Mouse (Mus musculus) layer of hippocampus, adult 9-11 months (tissue): ENCODE data around the gene Banf2.
A peak's percentile ranks its signal among the peaks of the same experiment; 100 is the strongest.

ENCODE experiments used
- DNase-seq: peaks from one replicate; pipeline ENCODE4 v3.0.0; 2022

Banf2 gene

DNA sequence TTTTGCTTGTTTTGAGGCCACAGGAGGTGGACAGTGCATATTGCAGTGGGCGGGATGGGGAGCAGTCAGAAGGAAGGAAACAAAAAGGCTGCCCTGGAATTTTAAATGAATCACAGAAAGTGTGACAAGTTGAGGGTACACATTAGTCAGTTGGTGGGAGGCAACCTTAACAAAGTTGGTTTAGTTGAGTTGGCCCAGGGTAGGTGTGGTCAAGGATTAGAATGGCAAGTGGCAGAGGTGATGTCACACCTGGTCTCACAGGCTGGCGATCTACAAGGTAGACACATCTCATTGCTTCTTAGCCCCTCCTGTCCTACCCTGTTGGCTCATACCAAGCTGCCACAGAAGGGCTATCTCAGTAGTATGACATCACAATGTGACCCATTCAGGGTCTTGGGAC lies at the start of gene Banf2:
TSS of gene Banf2 (plus strand) at position 396 of the 400 bp plus-strand sequence.
- no peak for DNase-seq

DNA sequence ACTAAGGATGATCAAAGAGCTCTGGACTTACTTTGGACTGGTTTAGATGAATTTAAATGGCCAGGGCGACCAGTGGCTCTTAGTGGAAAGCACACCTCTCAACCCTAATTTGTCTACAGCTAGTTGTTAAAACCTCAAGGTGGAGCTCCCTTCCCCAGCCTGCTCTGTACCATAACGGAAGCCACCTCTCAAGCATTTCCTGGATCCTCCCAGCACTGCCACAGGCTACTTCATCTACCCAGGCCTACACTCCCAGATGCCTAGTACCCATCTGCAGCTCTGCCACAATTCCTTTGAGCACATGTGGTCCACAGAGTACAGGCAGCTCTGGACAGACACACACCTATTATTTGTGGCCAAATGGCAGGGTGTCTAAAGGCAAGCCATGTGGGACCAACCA lies 49.4 kb upstream of the Banf2 start:
- no peak for DNase-seq

DNA sequence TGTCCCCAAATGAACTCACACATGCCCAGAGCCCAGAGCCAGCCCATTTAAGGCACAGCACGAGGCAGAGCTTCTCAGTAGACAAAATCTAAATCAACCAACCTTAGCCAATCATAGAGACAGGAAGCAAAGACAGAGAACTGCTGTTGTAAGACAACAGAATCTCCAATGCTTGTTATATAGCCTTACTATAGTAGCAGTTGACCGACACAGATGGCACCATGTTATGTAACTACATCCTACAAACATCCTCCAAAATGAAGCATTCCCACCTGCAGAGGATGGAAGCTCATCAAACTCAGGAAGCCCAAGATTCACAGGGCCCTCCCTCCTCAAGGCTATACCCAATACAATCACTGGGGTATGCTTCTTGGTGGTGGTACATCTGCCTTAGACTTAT lies 45.4 kb upstream of the Banf2 start:
- no peak for DNase-seq

DNA sequence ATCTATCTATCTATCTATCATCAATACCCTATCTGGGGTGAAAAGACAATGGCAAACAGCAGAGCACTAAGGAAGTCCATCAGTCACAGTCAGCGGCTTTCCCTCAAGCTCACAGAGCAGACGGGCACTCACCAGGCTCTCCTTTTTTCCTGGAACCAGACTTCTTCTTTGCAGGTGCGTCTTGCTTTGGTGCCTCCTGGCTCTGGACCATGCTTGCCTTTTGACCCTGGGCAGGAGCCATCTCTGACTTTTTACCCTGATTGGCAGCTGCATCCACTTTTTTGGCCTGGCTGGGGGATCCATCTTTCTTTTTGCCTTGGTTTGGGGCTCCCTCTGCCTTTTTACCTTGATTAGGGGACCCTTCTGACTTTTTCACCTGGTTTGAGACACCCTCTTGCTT lies 44.8 kb upstream of the Banf2 start:
- DNase-seq: no peak

DNA sequence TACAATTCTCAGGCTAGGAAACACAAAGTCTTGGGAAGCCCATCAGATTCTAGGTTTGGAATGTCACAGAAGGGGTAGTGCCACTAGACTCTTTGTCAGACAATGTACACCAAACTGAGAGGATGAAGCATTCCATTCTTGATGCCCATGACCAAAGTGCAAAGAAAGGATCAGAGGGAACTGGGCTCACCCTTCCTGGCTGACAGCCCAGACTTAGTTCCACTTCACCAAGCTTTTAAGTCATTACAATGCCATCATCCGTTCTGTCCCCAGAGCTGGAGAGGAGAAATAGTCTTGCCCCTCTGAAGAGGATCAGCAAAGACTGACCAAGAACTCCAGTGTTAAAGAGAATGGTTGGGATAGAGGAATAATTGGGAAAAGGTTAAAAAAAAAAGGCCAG lies 41.9 kb upstream of the Banf2 start:
- DNase-seq: peak; percentile 47

DNA sequence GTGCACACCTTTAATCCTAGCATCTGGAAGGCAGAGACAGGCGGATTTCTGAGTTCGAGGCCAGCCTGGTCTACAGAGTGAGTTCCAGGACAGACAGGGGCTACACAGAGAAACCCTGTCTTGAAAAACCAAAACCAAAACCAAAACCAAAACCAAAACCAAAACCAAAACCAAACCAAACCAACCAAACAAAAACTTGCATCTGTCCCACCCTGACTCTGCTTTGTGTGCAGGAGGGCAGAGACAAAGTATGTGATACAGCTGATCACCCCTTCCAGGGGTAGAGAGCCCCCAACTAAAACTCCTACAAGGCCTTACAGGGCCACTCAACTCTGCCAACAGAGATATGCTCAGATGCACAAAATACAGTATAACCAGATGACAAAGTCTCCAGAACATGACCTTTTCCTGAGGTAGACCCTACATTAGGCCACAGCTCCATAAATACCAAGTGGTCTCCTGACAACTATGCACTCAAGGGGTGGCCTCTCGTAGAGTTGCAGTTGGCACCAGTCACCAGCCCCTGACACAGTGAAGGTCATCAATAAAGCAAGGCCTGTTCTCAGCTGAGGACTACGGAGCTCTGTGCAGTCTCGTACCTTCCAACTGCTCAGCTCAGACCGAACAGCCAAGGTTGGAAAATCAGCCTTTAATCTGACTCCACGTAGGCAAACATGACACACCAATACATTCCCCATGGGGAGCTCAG lies 40.7 kb upstream of the Banf2 start:
- DNase-seq: no peak

DNA sequence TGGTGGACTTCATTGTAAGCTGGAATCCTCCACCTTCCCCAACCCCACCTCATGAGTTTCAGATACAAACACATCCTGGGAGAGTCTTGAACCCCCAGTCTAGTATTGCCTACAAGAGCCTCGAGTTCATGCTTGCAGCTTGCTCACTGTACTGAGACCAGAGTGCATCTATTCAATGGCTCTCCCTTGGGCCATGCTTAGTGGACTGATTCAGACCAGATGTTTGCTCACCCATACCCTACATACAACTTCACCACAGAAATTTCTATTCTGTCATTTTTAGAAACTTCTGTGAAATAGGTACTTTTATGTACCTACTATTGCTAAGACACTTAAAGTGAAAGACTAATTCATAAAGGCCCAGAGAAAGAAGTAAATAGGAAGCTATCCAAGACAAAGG lies 39.9 kb upstream of the Banf2 start:
- no peak for DNase-seq

DNA sequence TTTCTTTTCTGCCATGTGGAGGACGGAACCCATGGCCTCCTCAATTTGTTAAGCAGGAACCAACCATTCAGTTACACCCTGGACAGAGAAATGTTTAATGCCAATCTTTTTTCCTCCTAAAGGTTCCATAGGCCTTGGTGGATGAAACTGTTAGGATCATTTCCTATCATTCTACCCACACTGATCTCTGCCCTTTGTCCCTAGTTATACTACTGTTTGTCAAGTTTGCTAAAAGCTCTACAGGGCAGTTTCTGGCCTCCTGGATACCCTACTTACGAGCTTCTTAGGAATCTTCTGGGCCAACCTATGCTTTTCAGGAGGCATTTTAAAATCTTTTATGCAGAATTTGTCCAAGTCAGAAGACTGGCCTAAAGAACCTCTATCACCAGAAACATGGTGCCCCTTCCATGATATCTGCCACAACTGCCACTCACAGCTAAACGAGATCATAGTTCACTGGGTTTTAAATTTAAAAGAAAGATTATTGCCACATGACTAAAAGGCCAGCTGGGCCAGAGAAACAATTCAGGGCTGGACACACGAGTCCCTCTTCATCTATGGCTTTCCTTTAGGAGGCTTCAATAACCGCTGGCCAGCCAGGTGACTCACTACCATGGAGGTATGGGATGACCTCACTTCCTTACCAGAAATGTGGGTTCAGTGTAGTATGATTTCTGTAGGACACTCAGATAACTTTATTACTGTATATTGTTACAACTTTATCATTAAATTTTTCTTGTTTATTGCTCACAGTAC lies 30.5 kb upstream of the Banf2 start:
- DNase-seq: no peak

DNA sequence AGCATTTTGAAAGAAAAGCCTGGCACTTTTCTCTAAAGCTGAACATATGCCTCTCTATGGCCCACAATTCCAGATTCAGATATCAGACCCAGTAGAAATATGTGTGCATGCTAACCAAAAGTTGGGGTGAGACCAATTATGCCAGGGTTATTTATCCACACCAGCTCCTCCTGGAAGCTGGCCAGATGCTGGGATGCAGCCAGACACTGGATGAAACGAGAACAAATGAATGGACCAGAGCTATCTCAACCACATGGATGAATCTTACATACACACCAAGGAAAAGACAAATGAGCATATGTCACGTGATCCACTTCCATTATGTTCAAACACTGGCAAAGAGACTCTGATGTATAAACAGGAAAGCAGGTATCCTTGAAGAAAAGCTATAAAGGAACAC lies 29.3 kb upstream of the Banf2 start:
- DNase-seq: no peak

DNA sequence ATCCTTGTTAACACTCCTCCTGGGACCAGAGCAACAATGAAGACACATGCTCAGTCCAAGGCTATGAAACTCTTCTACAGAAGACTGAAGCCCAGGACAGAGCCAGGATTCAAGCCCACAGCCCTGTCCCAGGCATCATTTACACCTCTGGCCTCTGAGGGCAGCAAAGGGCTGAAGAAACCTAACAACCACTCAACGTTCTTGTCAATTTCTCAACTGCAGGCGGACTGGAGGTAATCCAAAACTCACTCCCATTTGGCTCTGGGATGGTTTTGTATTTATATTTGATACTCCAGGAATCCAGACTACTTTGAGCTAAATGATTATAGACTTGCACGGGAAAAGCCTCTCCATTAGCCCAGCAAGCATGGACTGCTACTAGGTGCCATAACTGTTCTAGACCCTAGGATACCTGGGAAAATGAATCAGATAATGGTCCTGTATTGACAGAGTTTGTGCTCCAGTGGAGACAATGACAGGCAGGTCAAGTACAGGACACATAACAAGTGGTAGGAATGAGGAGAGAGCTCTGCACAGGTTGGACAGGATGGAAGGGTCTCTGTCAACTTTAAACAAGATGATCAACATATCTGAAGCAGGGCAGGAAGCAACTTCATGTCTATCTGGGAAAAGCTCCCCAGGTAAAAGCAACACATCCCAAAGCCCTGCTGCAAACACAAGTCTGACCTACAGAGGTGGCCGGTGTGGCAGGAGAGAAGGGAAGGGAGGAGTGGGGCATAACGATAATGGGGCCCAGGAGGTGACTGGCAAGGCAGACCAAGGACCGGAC lies 27.5 kb upstream of the Banf2 start:
- no peak for DNase-seq

DNA sequence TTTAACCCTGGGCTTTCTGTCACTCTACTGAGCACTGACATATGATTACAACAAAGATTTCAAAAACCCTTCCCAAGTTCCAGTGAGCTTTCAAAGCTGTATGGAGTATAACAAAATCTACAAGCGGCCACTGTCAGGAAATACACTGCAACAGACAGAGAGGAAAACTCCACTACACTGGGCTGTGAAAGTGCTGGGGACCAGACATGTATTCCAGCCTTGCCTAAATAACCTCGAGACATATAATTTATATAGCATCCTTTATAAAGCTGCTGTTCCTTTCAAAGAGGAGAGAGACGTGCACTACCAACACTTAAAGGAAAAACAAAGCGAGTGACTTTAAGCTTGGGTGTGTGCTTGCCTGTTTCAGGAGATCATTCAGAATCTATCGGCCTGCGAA lies 26.2 kb upstream of the Banf2 start:
- no peak for DNase-seq

DNA sequence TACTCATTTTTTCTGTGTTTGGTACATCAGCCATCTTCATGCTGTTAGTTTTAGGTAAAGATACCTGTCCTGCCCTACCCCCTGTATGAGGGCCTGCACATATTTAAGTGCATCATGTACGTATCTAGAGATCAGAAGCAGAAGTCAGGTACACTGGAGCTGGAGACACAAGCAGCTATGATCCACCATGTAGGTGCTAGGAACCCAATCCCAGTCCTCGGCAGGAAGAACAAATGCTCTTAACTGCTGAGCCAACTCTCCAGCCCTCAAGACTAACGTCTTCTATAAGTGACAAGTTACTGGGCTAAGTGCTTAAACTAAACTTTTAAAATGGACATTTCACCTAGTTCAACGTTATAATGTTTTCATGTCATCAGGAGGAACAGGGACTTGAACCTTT lies 25.6 kb upstream of the Banf2 start:
- DNase-seq: no peak

DNA sequence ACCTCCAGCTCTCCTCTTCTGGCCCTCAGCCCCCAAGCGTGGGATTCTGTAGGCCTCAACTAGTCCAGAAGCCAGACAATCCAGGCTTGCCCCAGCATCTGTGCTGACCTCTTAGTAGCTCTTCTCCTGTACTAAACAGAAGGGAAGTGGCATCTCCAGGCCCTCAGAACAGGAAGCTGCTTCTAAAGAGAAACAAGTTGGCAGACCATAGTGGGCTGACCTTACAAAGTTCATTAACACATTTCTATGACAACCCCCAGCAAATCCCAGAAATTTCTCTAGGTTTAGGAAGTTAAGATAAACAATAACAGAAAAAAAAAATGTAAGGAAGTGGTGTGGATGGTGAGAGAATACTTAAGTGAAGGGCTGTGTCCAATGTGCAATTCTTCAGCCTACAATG lies 23.8 kb upstream of the Banf2 start:
- DNase-seq: no peak

DNA sequence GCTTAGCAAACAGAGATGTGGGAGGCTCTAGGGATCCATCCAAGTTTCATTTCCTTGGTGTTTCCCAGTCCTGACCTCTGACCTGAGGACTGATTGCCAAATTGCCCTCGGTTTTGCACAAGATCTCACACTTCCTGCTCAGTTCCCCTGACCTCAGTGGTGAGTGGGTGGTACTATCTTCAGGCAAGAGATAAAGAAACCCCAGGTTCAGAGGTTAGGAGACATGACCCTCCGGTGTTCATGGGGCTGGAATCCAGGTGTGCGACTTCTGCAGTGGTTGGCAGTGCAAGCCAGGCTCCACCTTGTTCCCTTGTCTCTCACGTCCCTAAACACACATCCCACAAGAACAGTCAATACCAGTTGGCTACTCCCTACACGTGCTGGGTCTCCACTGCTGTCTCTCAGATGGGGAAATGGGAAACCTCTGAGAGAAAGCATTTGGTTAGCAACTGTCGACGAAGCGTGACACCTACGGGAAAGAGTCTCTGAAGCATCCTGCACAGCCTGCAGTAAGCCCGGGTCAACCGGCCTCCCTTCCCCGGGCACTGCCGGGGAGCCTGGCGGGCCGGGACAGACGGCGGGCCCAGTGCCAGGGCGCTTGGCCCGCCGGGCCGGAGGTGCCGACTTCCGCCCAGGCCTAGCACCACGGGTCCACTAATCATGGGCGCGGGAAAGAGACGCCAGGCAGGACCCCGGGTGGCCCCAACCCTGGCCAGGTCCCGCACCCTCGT lies 23.1 kb upstream of the Banf2 start:
- peak; percentile 85 for DNase-seq

DNA sequence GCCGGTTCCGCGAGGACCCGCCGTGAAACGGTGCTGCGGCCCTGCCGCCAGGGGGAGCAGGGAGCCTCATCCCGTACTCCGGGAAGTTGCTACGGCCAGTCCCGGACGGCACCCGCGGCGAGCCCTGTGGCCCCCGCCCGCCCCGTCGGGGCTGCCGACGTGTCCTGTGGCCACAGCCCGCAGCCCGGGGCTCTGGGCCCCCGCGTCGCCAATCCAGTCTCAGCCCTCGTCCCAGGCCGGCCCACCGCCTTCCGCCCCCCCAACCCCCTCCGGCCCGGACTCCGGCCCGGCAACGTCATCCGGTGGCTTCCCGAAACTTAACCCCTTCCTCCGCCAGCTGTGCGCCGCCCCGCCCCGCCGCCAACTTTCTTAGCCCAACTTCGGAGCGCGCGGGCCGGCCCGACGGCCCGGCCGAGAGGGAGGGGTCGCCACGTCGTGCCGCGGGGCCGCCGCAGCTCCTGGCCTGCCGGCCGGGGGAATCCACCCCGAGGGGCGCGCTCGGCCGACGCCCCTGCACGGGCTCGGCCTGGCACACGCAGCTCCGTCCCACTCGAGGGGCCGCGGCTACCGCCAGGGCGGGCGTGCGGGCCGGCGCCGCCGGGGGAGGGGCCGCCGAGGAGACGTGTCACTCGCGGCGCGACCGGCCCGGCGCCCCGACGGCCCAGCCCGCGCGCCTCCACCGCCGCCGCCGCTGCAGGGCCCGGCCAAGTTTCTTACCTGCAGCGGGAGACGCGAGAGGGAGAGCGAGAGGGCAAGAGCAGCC lies 22.4 kb upstream of the Banf2 start:
- DNase-seq: peak; percentile 70

DNA sequence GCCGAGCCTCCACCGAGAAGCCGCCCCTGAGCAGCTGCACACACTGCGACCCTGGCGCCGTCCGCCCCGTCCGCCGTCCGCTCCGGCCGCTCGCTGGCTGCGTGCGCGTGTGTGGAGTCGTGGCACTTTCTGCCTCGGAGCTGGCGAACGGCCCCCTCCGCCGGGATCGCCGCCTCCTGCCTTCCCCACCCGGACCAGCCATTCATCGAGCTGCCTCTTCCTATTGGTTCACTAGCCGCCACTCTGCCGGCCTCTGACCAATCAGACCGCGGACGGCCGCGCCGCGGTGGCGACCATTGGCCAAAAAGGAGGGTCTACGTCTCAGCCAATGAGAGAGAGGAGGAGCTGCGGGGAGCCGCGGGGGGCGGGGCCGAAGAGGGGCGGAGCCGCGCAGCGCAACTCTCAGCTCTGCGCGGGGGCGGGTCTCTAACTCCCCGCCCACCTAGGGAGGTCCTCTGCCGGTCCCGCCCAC lies 21.7 kb upstream of the Banf2 start, which contains the start of gene Rrbp1:
TSS of gene Rrbp1 (minus strand) at position 184 of the 472 bp plus-strand sequence.
- peak; percentile 100 for DNase-seq

DNA sequence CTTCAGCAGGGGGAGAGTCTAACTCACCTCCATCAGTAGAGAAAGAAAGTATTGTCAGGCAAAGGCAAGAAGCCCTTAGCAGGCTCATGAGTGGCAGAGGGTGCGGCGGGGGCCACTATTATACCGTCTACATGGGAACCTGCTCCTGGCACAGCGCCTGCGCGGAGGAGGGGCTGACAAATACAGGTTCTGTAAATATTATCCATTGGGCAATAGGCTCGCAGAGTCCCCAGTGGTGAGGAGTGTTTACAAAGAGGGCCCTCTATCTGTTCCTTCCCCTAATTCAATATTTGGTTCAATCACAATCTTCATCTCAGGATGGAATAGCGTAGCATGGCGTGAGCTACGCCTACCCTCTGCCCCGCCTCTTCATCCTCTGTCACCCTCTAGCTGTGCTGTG lies 18.8 kb upstream of the Banf2 start:
- DNase-seq: peak; percentile 19

DNA sequence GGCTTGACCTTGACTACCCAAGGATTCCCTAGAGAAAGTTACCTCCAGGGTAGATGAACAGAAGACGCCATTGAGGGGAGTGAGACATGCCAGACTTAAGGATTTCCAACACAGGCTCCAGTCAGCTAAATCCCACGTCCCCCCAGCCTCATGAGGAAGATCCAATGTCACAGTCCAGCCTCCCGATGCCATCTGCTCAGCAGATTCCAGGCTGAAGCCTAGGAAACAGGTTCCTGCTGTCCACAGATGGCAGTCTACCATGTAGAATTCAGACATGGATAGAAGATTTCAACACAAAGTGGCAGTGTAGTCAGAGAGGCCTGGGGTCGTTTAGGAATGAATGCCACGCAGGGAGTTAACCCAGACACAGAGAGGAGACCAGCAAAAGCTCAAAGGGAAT lies 18.4 kb upstream of the Banf2 start:
- DNase-seq: no peak

DNA sequence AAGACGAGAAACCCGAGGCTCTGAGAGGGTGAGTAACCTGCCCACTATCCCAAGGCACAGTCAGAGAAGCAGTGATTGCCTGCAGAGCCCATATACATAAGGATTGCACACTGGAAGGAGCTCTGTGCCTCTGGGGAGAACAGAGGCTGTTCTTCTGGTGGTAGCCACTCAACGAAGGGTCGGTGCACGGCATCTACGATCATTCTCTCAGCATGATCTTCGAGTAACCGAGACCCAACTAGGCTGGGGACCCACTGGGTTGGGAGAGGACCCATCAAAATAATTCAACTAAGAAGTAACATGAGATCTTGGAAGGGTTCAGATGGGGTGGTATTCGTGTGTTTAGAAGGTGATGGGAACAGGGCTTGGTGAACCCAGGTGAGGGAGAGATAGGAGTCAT lies 17.0 kb upstream of the Banf2 start:
- DNase-seq: no peak

DNA sequence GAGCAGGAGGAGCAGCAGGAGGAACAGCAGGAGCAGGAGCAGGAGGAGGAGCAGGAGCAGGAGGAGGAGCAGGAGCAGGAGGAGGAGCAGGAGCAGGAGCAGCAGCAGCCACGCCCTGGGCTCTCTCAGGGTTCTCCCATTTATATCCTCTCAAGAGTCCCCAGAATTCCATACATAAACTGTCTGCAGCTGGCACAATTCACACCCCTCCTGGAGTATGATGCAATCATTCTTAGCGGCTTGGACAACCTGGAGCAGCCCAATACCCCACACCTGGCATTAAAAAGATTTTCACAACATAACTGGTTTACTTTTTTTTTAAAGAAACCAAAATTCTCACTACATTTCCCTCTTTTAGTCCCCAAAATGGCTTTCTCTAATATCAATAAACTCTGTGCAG lies 12.9 kb upstream of the Banf2 start:
- DNase-seq: no peak

DNA sequence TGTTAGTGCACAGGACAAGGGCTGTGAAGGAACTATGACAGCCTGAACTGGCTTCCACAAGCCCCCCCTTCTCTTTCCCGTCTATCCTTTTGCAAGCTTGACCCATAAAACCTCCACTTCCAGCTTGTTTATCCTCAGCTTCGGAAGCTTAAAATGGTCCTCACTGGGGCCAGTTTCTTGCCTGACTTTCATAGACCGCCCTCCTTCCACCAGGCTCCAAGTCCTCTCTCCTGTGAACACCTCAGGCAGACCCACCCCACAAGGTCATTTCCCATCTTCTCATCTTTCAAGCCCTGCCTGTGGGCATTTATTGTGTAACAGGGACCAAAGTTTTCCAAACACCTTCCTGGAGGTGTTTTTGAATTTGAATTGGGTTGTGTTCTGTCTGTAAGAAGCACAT lies 10.4 kb upstream of the Banf2 start:
- no peak for DNase-seq

DNA sequence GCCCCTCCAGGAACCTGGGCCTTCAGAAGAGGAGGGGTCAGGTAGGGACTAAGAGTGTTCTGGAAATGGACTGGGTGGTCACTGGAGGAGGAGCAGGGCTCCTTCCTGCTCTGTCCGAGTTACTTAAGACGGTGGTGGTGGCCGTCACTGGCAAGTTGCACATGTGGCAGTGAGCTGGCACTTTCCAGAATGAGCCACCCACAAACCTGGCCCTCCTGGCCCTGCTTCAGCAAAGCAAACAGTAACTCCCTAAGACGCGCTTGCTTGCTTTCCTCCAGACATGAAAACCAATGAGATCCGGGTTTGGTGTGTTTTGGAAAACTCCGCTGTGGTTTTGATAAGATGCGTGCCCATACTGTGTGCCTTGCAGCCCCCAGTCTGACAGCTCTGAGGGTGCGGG lies 7.5 kb upstream of the Banf2 start:
- DNase-seq: no peak
